Mouse (Mus musculus) layer of hippocampus, adult 9-11 months (tissue): ENCODE data around the gene Ccnb1.
"Not testable (repeated sequence)": the region's sequence is repeated elsewhere in the genome, so short reads cannot be mapped to it uniquely, and the experiment has no call there.

Experiments
- DNase-seq: peaks from one replicate; pipeline ENCODE4 v3.0.0; 2022

Ccnb1 gene

GRCm38 (mm10) chr13:100786414-100786867, at the start of gene Ccnb1:
Ccnb1 (minus strand) TSS chr13:100786570.
- DNase-seq = peak; percentile 88

- no peak for DNase-seq
Measured at GRCm38 (mm10) chr13:100834777-100835176, 48.4 kb upstream of the Ccnb1 start.

GRCm38 (mm10) chr13:100833640-100834002, 47.3 kb upstream of the Ccnb1 start:
- DNase-seq = no peak

GRCm38 (mm10) chr13:100832741-100833639, 46.6 kb upstream of the Ccnb1 start, which contains the start of gene Slc30a5:
Slc30a5 (minus strand) TSS chr13:100833427.
- peak; percentile 99 for DNase-seq

- DNase-seq = no peak
Measured at GRCm38 (mm10) chr13:100832188-100832587, 45.8 kb upstream of the Ccnb1 start.

- no peak for DNase-seq
Measured at GRCm38 (mm10) chr13:100831123-100831522, 44.8 kb upstream of the Ccnb1 start.

- DNase-seq = no peak
Measured at GRCm38 (mm10) chr13:100825627-100826410, 39.4 kb upstream of the Ccnb1 start.

- DNase-seq = no peak
Measured at GRCm38 (mm10) chr13:100824916-100825315, 38.5 kb upstream of the Ccnb1 start.

- DNase-seq = no peak
Measured at GRCm38 (mm10) chr13:100824306-100824705, 37.9 kb upstream of the Ccnb1 start.

GRCm38 (mm10) chr13:100823863-100824262, 37.5 kb upstream of the Ccnb1 start:
- no peak for DNase-seq

- DNase-seq = no peak
Measured at GRCm38 (mm10) chr13:100814451-100814850, 28.1 kb upstream of the Ccnb1 start.

- no peak for DNase-seq
Measured at GRCm38 (mm10) chr13:100805776-100806175, 19.4 kb upstream of the Ccnb1 start.

- DNase-seq = no peak
Measured at GRCm38 (mm10) chr13:100797171-100797570, 10.8 kb upstream of the Ccnb1 start.

- DNase-seq = no peak
Measured at GRCm38 (mm10) chr13:100789083-100789482, 2.7 kb upstream of the Ccnb1 start.

- not testable (repeated sequence) for DNase-seq
Measured at GRCm38 (mm10) chr13:100788057-100788456, 1.7 kb upstream of the Ccnb1 start.

GRCm38 (mm10) chr13:100787316-100788010, 1.1 kb upstream of the Ccnb1 start:
- DNase-seq = no peak

- DNase-seq = no peak
Measured at GRCm38 (mm10) chr13:100785806-100786413, 460 bp downstream of the Ccnb1 start.

GRCm38 (mm10) chr13:100777491-100777890, 8.9 kb downstream of the Ccnb1 start:
- DNase-seq = no peak

GRCm38 (mm10) chr13:100776710-100777109, 9.7 kb downstream of the Ccnb1 start:
- DNase-seq = no peak

- DNase-seq = no peak
Measured at GRCm38 (mm10) chr13:100776056-100776419, 10.3 kb downstream of the Ccnb1 start.

GRCm38 (mm10) chr13:100775252-100776055, 10.9 kb downstream of the Ccnb1 start, which contains the start of gene Cenph:
Cenph (minus strand) TSS chr13:100775899.
- peak; percentile 87 for DNase-seq

- DNase-seq = no peak
Measured at GRCm38 (mm10) chr13:100774704-100775103, 11.7 kb downstream of the Ccnb1 start.
